Mouse (Mus musculus) left cerebral cortex, postnatal 10 days (tissue): Measurements from ENCODE around the gene Zc3h13. TPM values are rescaled to one million over a fixed set of nuclear protein-coding genes. Genes with fewer than 3 reads are reported as not detected.

Experiments used
- microRNA-seq: library from miRNA; unstranded; fragments of <30 nt; microRNA quantifications from one replicate; pipeline ENCODE4 v1.2.0, GENCODE M21; 2022
- total RNA-seq, 2 experiments: library from RNA; stranded (reverse); gene quantifications; 2 replicates each; pipeline ENCODE4 v1.2.3; 2021

Zc3h13 gene
- total RNA-seq, 2 experiments from 2014 or later = 46.3 to 49.0 TPM

Small RNA genes lying within 50 kb of the gene (microRNA-seq; reads per million reads assigned to microRNA genes)
- gene Gm44482 = not detected

Other genes with a start within 250 kb of the Zc3h13 start
- gene Lrrc63, start 153.5 kb upstream of the Zc3h13 start, total RNA-seq = not detected
- gene Lcp1, start 153.3 kb upstream of the Zc3h13 start, total RNA-seq = 1 to 10 TPM; 8.0 to 8.1 TPM
- gene Cpb2, start 42.1 kb upstream of the Zc3h13 start, total RNA-seq = not detected
- gene Siah3, start 171.6 kb downstream of the Zc3h13 start, total RNA-seq = 10 to 100 TPM; 10.4 to 12.4 TPM